Mouse (Mus musculus): Measurements from ENCODE around the gene Rnf145.

Gene Rnf145

GRCm38 (mm10) chr11:44518281-44519095 is at the start of gene Rnf145:
Gene Rnf145, plus strand, starts transcription at chr11:44518964.
- DNase-seq (ENCODE audit: low spot score in 2 of 2) = peak; percentile 69 to 76

GRCm38 (mm10) chr11:44469646-44470431 is 48.9 kb upstream of the Rnf145 start:
- DNase-seq (ENCODE audit: low spot score in 2 of 2) = peak in 1 of 2 experiments; percentile 7

GRCm38 (mm10) chr11:44470432-44471336 is 48.1 kb upstream of the Rnf145 start, which contains the start of gene Ublcp1:
Gene Ublcp1, minus strand, starts transcription at chr11:44470498.
- DNase-seq (ENCODE audit: low spot score in 2 of 2) = peak; percentile 89 to 90

GRCm38 (mm10) chr11:44471337-44471995 is 47.3 kb upstream of the Rnf145 start:
- no peak for DNase-seq (ENCODE audit: low spot score in 2 of 2)

- no peak for DNase-seq (ENCODE audit: low spot score in 2 of 2)
These were observed 43.3 kb upstream of the Rnf145 start for GRCm38 (mm10) chr11:44475467-44475866.

GRCm38 (mm10) chr11:44476445-44476844 is 42.3 kb upstream of the Rnf145 start:
- DNase-seq (ENCODE audit: low spot score in 2 of 2) = no peak

GRCm38 (mm10) chr11:44478382-44478781 is 40.4 kb upstream of the Rnf145 start:
- DNase-seq (ENCODE audit: low spot score in 2 of 2) = no peak

- no peak for DNase-seq (ENCODE audit: low spot score in 2 of 2)
These were observed 38.5 kb upstream of the Rnf145 start for GRCm38 (mm10) chr11:44480246-44480645.

GRCm38 (mm10) chr11:44485089-44485736 is 33.6 kb upstream of the Rnf145 start:
- no peak for DNase-seq (ENCODE audit: low spot score in 2 of 2)

- no peak for DNase-seq (ENCODE audit: low spot score in 2 of 2)
These were observed 29.6 kb upstream of the Rnf145 start for GRCm38 (mm10) chr11:44489117-44489516.

GRCm38 (mm10) chr11:44494643-44495323 is 24.0 kb upstream of the Rnf145 start:
- DNase-seq (ENCODE audit: low spot score in 2 of 2) = no peak

- DNase-seq (ENCODE audit: low spot score in 2 of 2) = no peak
These were observed 22.5 kb upstream of the Rnf145 start for GRCm38 (mm10) chr11:44496217-44496616.

- no peak for DNase-seq (ENCODE audit: low spot score in 2 of 2)
These were observed 20.1 kb upstream of the Rnf145 start for GRCm38 (mm10) chr11:44498412-44499272.

GRCm38 (mm10) chr11:44500966-44501365 is 17.8 kb upstream of the Rnf145 start:
- DNase-seq (ENCODE audit: low spot score in 2 of 2) = no peak

GRCm38 (mm10) chr11:44501477-44501876 is 17.3 kb upstream of the Rnf145 start:
- DNase-seq (ENCODE audit: low spot score in 2 of 2) = no peak

GRCm38 (mm10) chr11:44502931-44503330 is 15.8 kb upstream of the Rnf145 start:
- DNase-seq (ENCODE audit: low spot score in 2 of 2) = no peak

- no peak for DNase-seq (ENCODE audit: low spot score in 2 of 2)
These were observed 14.6 kb upstream of the Rnf145 start for GRCm38 (mm10) chr11:44504146-44504545.

- no peak for DNase-seq (ENCODE audit: low spot score in 2 of 2)
These were observed 14.0 kb upstream of the Rnf145 start for GRCm38 (mm10) chr11:44504761-44505160.

GRCm38 (mm10) chr11:44508876-44509275 is 9.9 kb upstream of the Rnf145 start:
- no peak for DNase-seq (ENCODE audit: low spot score in 2 of 2)

Measured in frontal cortex, postnatal 10 days (tissue).